Mouse (Mus musculus) intestine, embryonic 16.5 days (tissue): ENCODE measurements around the gene Rxfp3. TPM values are rescaled to one million over a fixed set of nuclear protein-coding genes. Genes with fewer than 3 reads are reported as not detected.
A peak's percentile ranks its signal among the peaks of the same experiment; 100 is the strongest.

Source experiments
- ATAC-seq: fragments of 200-750 bp; cut with Nextera tagmentation; 2 replicates; pipeline ENCODE4 v1.8.0; 2017; ENCODE audit warnings: moderate TSS enrichment, moderate library complexity
- H3K27ac ChIP-seq: fragments of 300-500 bp; sonication (generic); 2 replicates; pipeline ENCODE4 v1.5.1; 2014; ENCODE audit warnings: mild to moderate bottlenecking, low read length
- H3K27me3 ChIP-seq: fragments of 300-500 bp; sonication (generic); replicated peaks from 2 replicates; pipeline ENCODE4 v1.6.1; 2014; ENCODE audit warnings: low read length, control low read depth, mixed read lengths; ENCODE audit not compliant: control insufficient read depth, insufficient read depth
- H3K36me3 ChIP-seq: fragments of 300-500 bp; sonication (generic); 2 replicates; pipeline ENCODE4 v1.6.1; 2014; ENCODE audit warnings: low read length, control low read depth; ENCODE audit not compliant: control insufficient read depth, insufficient read depth
- H3K4me1 ChIP-seq: fragments of 300-500 bp; sonication (generic); 2 replicates; pipeline ENCODE4 v1.6.1; 2014; ENCODE audit warnings: low read length, control low read depth, mixed read lengths; ENCODE audit not compliant: control insufficient read depth, insufficient read depth
- H3K4me2 ChIP-seq: fragments of 300-500 bp; sonication (generic); 2 replicates; pipeline ENCODE4 v1.6.1; 2014; ENCODE audit warnings: low read depth, low read length, control low read depth
- H3K4me3 ChIP-seq: fragments of 300-500 bp; sonication (generic); 2 replicates; pipeline ENCODE4 v1.5.1; 2014; ENCODE audit warnings: mild to moderate bottlenecking, low read length
- H3K9ac ChIP-seq: fragments of 300-500 bp; sonication (generic); 2 replicates; pipeline ENCODE4 v1.6.1; 2014; ENCODE audit warnings: low read depth, low read length
- H3K9me3 ChIP-seq: fragments of 300-500 bp; sonication (generic); 2 replicates; pipeline ENCODE4 v1.6.1; 2016; ENCODE audit warnings: low read length, control low read depth; ENCODE audit not compliant: control insufficient read depth
- WGBS: fragments of 180-500 bp; shearing (Covaris S2); extraction: QIAGEN DNeasy Blood & Tissue Kit; methylation state at CpG from one replicate; pipeline ENCODE4 v1.1.7; 2014; 5-methylcytosine and 5-hydroxymethylcytosine counted together
- polyA plus RNA-seq: library from polyadenylated mRNA; unstranded; fragments of >200 nt; fragmentation: Nextera tagmentation; extraction: Ambion mirVana; gene quantifications from 2 replicates; pipeline ENCODE4 v1.2.1, GENCODE M21; 2015

Gene Rxfp3
- polyA plus RNA-seq, result not detected in 2 replicates

- no peak within 1 kb of the TSS for H3K27ac ChIP-seq
- H3K36me3 ChIP-seq, result no peaks in the 10 kb centered on the region
- peak within 1 kb of the TSS; percentile 78 for H3K4me2 ChIP-seq
- H3K4me1 ChIP-seq, result peaks cover 20% of the 10 kb centered on the region
- H3K9me3 ChIP-seq, result no peaks in the 10 kb centered on the region
- H3K27me3 ChIP-seq, result peaks cover 40% of the 10 kb centered on the region
- no peak for ATAC-seq
- no peak within 1 kb of the TSS for H3K9ac ChIP-seq
- 2% methylated on average over 16 of the region's 16 CpGs for whole genome bisulfite sequencing
- peak within 1 kb of the TSS; percentile 47 for H3K4me3 ChIP-seq
Observed at GRCm38 (mm10) chr15:11037711-11038110, at the start of gene Rxfp3. TSS of gene Rxfp3 (minus strand) at chr15:11037991.

- WGBS, result 26% methylated on average over 1 of the region's 1 CpGs
- H3K9ac ChIP-seq, result no peak overlapping the region
- no peak overlapping the region for H3K27ac ChIP-seq
- no peak for ATAC-seq
- no peaks in the 10 kb centered on the region for H3K36me3 ChIP-seq
- no peaks in the 10 kb centered on the region for H3K27me3 ChIP-seq
- H3K4me3 ChIP-seq, result no peak overlapping the region
- H3K9me3 ChIP-seq, result no peaks in the 10 kb centered on the region
- peaks cover 3% of the 10 kb centered on the region; the same call in 1 of the 2 replicates for H3K4me1 ChIP-seq
- H3K4me2 ChIP-seq, result no peak overlapping the region
Observed at GRCm38 (mm10) chr15:11084993-11085365, 47.2 kb upstream of the Rxfp3 start.

GRCm38 (mm10) chr15:11084241-11084992 lies 46.6 kb upstream of the Rxfp3 start:
- Histone ChIP-seq H3K27ac (peak overlapping the region; percentile 5; the same call in 1 of the 2 replicates), H3K27me3 (no peaks in the 10 kb centered on the region), H3K9ac (no peak overlapping the region), H3K4me2 (no peak overlapping the region), H3K36me3 (no peaks in the 10 kb centered on the region), H3K4me3 (no peak overlapping the region), H3K9me3 (no peaks in the 10 kb centered on the region), H3K4me1 (peaks cover 3% of the 10 kb centered on the region; the same call in 1 of the 2 replicates)
- WGBS, result 31% methylated on average over 9 of the region's 9 CpGs
- no peak for ATAC-seq

- WGBS, result 91% methylated on average over 3 of the region's 3 CpGs
- no peak for ATAC-seq
- Histone ChIP-seq H3K9me3 (no peaks in the 10 kb centered on the region), H3K4me2 (no peak overlapping the region), H3K27ac (no peak overlapping the region), H3K27me3 (no peaks in the 10 kb centered on the region), H3K4me3 (no peak overlapping the region), H3K4me1 (peaks cover 3% of the 10 kb centered on the region; the same call in 1 of the 2 replicates), H3K36me3 (no peaks in the 10 kb centered on the region), H3K9ac (no peak overlapping the region)
Observed at GRCm38 (mm10) chr15:11083678-11084077, 45.9 kb upstream of the Rxfp3 start.

- Histone ChIP-seq H3K9me3 (no peaks in the 10 kb centered on the region), H3K4me3 (no peak overlapping the region), H3K27ac (no peak overlapping the region), H3K36me3 (no peaks in the 10 kb centered on the region), H3K9ac (no peak overlapping the region), H3K4me2 (no peak overlapping the region), H3K4me1 (peaks cover 3% of the 10 kb centered on the region; the same call in 1 of the 2 replicates), H3K27me3 (no peaks in the 10 kb centered on the region)
- no peak for ATAC-seq
- 57% methylated on average over 8 of the region's 8 CpGs for WGBS
Observed at GRCm38 (mm10) chr15:11082961-11083569, 45.3 kb upstream of the Rxfp3 start.

- H3K9ac ChIP-seq, result no peak overlapping the region
- ATAC-seq, result no peak
- H3K27me3 ChIP-seq, result no peaks in the 10 kb centered on the region
- no peak overlapping the region for H3K27ac ChIP-seq
- H3K36me3 ChIP-seq, result no peaks in the 10 kb centered on the region
- H3K4me1 ChIP-seq, result no peaks in the 10 kb centered on the region
- no peaks in the 10 kb centered on the region for H3K9me3 ChIP-seq
- no peak overlapping the region for H3K4me2 ChIP-seq
- no peak overlapping the region for H3K4me3 ChIP-seq
- WGBS, result 88% methylated on average over 3 of the region's 3 CpGs
Observed at GRCm38 (mm10) chr15:11075726-11076361, 38.1 kb upstream of the Rxfp3 start.

GRCm38 (mm10) chr15:11067891-11068290 lies 30.1 kb upstream of the Rxfp3 start:
- Histone ChIP-seq H3K9ac (no peak overlapping the region), H3K9me3 (no peaks in the 10 kb centered on the region), H3K27me3 (no peaks in the 10 kb centered on the region), H3K4me2 (no peak overlapping the region), H3K36me3 (no peaks in the 10 kb centered on the region), H3K27ac (no peak overlapping the region), H3K4me3 (no peak overlapping the region), H3K4me1 (peaks cover 10% of the 10 kb centered on the region; the same call in 1 of the 2 replicates)
- no peak for ATAC-seq
- WGBS, result 85% methylated on average over 7 of the region's 7 CpGs

- H3K4me3 ChIP-seq, result peak overlapping the region; percentile 50
- H3K4me2 ChIP-seq, result peak overlapping the region; percentile 75
- H3K36me3 ChIP-seq, result no peaks in the 10 kb centered on the region
- H3K4me1 ChIP-seq, result peaks cover 10% of the 10 kb centered on the region; the same call in 1 of the 2 replicates
- H3K27ac ChIP-seq, result peak overlapping the region; percentile 19; the same call in 1 of the 2 replicates
- no peaks in the 10 kb centered on the region for H3K9me3 ChIP-seq
- no peaks in the 10 kb centered on the region for H3K27me3 ChIP-seq
- ATAC-seq, result no peak
- 15% methylated on average over 5 of the region's 5 CpGs for WGBS
- peak overlapping the region; percentile 25; the same call in 1 of the 2 replicates for H3K9ac ChIP-seq
Observed at GRCm38 (mm10) chr15:11066299-11066698, 28.5 kb upstream of the Rxfp3 start.

GRCm38 (mm10) chr15:11065528-11066171 lies 27.9 kb upstream of the Rxfp3 start:
- Histone ChIP-seq H3K4me2 (peak overlapping the region; percentile 75), H3K27ac (peak overlapping the region; percentile 93), H3K4me3 (peak overlapping the region; percentile 50), H3K36me3 (no peaks in the 10 kb centered on the region), H3K4me1 (peaks cover 10% of the 10 kb centered on the region; the same call in 1 of the 2 replicates), H3K9me3 (no peaks in the 10 kb centered on the region), H3K27me3 (no peaks in the 10 kb centered on the region), H3K9ac (peak overlapping the region; percentile 69; the same call in 1 of the 2 replicates)
- WGBS, result 17% methylated on average over 9 of the region's 9 CpGs
- ATAC-seq, result no peak; the same call in 1 of the 2 replicates
